ENCODE assay signal across 36 mouse cellular contexts in the genomic region with DNA sequence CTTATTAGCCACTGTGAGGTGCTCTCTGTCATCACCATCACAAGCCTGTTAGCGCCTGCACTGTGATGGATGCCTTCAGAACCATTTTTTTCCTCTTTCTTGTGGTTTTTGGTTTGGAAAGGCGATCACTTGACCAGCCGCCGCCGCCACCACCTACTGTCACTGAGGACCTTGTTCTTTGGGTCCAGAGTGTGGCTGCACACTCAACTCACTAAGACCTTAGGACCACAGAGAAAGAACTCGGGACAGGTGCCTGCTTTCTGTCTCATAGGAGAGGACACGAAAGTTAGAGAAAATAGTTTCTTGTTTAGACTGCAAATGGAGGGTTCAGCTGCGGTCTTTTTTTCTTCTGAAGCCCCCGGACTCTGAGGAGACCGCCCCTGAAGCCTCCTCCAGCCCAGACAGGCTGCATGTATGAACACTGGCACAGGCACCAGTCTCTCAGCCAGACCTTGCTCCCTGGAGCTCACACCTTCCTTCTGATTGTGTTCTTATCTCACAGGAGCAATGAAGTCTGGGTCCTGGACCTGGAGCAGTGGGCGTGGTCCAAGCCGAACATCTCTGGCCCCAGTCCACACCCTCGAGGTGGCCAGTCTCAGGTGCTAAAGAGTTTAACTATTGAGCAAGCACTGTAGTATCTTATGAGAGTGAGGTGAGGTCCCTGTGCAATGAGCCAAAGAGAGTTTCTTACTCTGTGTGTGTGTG. TPM values are rescaled to one million over a fixed set of nuclear protein-coding genes. Genes with fewer than 3 reads are reported as not detected.
DNase-seq lines count a peak whose midpoint lies in the region; ATAC-seq and TF ChIP-seq lines count a peak whose summit lies in the region.
"Had no signal": no experiment of that assay in that cellular context is flagged by ENCODE, and none has a peak within 500 bp of the region (broad histone marks: within the 10 kb centered on the region; RNA-seq: fewer than 3 reads in every experiment).

No protein-coding gene starts in this region.

- no peak for DNase-seq in heart, postnatal 10 days
- DNase-seq in stomach, postnatal 0 days (ENCODE audit: low spot score) = peak; percentile 65
- DNase-seq in gastrocnemius, postnatal 4 days (ENCODE audit: low spot score in 2 of 2) = no peak
- no peak for DNase-seq in ovary, postnatal 14 days (ENCODE audit: low spot score)
- no peak for DNase-seq in spleen, postnatal 10 days (ENCODE audit: low spot score in 2 of 2)
- DNase-seq: adrenal gland, adult 2 months; adrenal gland, postnatal 36 days; cerebellum, adult 9-10 months; cerebellum, postnatal 36 days; gastrocnemius, adult 2 months; gastrocnemius, postnatal 36 days; heart, adult 2 months; heart, postnatal 14 days; kidney, adult 11 months; kidney, postnatal 25 days; liver, postnatal 0 days; right cerebral cortex, postnatal 4 days; thymus, adult 18-20 months; thymus, postnatal 25 days had no signal

- no peaks in the 10 kb centered on the region for H3K27me3 ChIP-seq in heart, embryonic 11.5 days (ENCODE audit: control insufficient read depth, insufficient read depth, low read length)
- H3K27me3 ChIP-seq in stomach, postnatal 0 days (ENCODE audit: control insufficient read depth, insufficient read depth, low read length) = no peaks in the 10 kb centered on the region
- H3K27me3 ChIP-seq: CH12.LX; heart, embryonic 13.5 days; hindbrain, embryonic 15.5 days; kidney, embryonic 15.5 days; limb, embryonic 12.5 days; neural tube, embryonic 12.5 days; Patski had no signal

- no peak overlapping the region for H3K4me2 ChIP-seq in heart, embryonic 11.5 days
- no peak overlapping the region for H3K4me2 ChIP-seq in stomach, postnatal 0 days (replicated peaks; ENCODE audit: low read depth)
- H3K4me2 ChIP-seq: heart, embryonic 13.5 days; hindbrain, embryonic 15.5 days; kidney, embryonic 15.5 days; limb, embryonic 12.5 days; neural tube, embryonic 12.5 days had no signal

- H3K4me3 ChIP-seq in heart, embryonic 11.5 days (ENCODE audit: low read depth, low read length) = no peak overlapping the region
- H3K4me3 ChIP-seq in stomach, postnatal 0 days (ENCODE audit: low read depth, low read length) = no peak overlapping the region
- H3K4me3 ChIP-seq: gastrocnemius, adult 2 months; heart, adult 2 months; heart, embryonic 13.5 days; hindbrain, embryonic 10.5 days; hindbrain, embryonic 15.5 days; kidney, embryonic 15.5 days; limb, embryonic 12.5 days; midbrain, embryonic 10.5 days; myocyte; neural tube, embryonic 12.5 days had no signal

- no peak overlapping the region for H3K9ac ChIP-seq in heart, embryonic 11.5 days (ENCODE audit: low read depth, low read length)
- no peak overlapping the region for H3K9ac ChIP-seq in stomach, postnatal 0 days (ENCODE audit: low read length)
- H3K9ac ChIP-seq: heart, embryonic 13.5 days; hindbrain, embryonic 15.5 days; kidney, embryonic 15.5 days; limb, embryonic 12.5 days; liver, postnatal 0 days; neural tube, embryonic 12.5 days had no signal

- WGBS in heart, embryonic 11.5 days (ENCODE audit: insufficient replicate concordance) = 93% methylated on average over 13 of the region's 13 CpGs
- 89% methylated on average over 13 of the region's 13 CpGs for WGBS in stomach, postnatal 0 days

- H3K36me3 ChIP-seq in heart, embryonic 11.5 days (ENCODE audit: control insufficient read depth, insufficient read depth, low read length) = peaks cover 27% of the 10 kb centered on the region
- H3K36me3 ChIP-seq in stomach, postnatal 0 days (ENCODE audit: control insufficient read depth, insufficient read depth, low read length) = peaks cover 23% of the 10 kb centered on the region

- intact Hi-C loops in heart, postnatal 10 days (cut with DNase I) = no loop called here

- no peak for TF ChIP-seq CTCF in stomach, postnatal 0 days (IDR thresholded peaks at IDR 0.05; ENCODE audit: low read depth)

- no peaks in the 10 kb centered on the region for H3K9me3 ChIP-seq in heart, embryonic 11.5 days (replicated peaks; ENCODE audit: control insufficient read depth, low read length)
- no peaks in the 10 kb centered on the region for H3K9me3 ChIP-seq in stomach, postnatal 0 days (ENCODE audit: control insufficient read depth, low read length)
- H3K9me3 ChIP-seq: heart, embryonic 13.5 days; hindbrain, embryonic 15.5 days; kidney, embryonic 15.5 days; limb, embryonic 12.5 days; midbrain, embryonic 10.5 days; neural tube, embryonic 12.5 days had no signal

- H3K27ac ChIP-seq in heart, embryonic 11.5 days (ENCODE audit: low read depth, low read length) = no peak overlapping the region
- no peak overlapping the region for H3K27ac ChIP-seq in stomach, postnatal 0 days (replicated peaks)
- H3K27ac ChIP-seq: gastrocnemius, adult 2 months; heart, adult 2 months; heart, embryonic 13.5 days; hindbrain, embryonic 10.5 days; hindbrain, embryonic 15.5 days; kidney, embryonic 15.5 days; limb, embryonic 12.5 days; macrophage; midbrain, embryonic 10.5 days; neural tube, embryonic 12.5 days had no signal

- no peak for TF ChIP-seq EP300 in stomach, postnatal 0 days (optimal IDR thresholded peaks at IDR 0.05)

- H3K4me1 ChIP-seq in heart, embryonic 11.5 days (ENCODE audit: control insufficient read depth, insufficient read depth, low read length) = no peaks in the 10 kb centered on the region
- no peaks in the 10 kb centered on the region for H3K4me1 ChIP-seq in stomach, postnatal 0 days (replicated peaks; ENCODE audit: control insufficient read depth, insufficient read depth)
- H3K4me1 ChIP-seq: hindbrain, embryonic 10.5 days; hindbrain, embryonic 15.5 days; kidney, embryonic 15.5 days; limb, embryonic 12.5 days; midbrain, embryonic 10.5 days; neural tube, embryonic 12.5 days had no signal

- ATAC-seq in heart, embryonic 11.5 days (replicated peaks; ENCODE audit: insufficient number of reproducible peaks, low FRiP score, low TSS enrichment) = peak; percentile 40; the same call in 1 of the 2 replicates
- 0 out of 2 replicates have a peak, but pooled peaks have one; percentile 36 for ATAC-seq in erythroblast, adult 5-6 weeks (replicated peaks; ENCODE audit: low FRiP score, poor library complexity, severe bottlenecking)
- ATAC-seq in megakaryocyte progenitor cell, adult 5-6 weeks (replicated peaks; ENCODE audit: poor library complexity) = 0 out of 2 replicates have a peak, but pooled peaks have one; percentile 11
- peak; percentile 70 for ATAC-seq in stomach, postnatal 0 days (ENCODE audit: low FRiP score, low TSS enrichment)
- ATAC-seq: forebrain, embryonic 16.5 days; liver, postnatal 0 days; midbrain, embryonic 16.5 days; Patski had no signal

RNA-seq across cellular contexts. Expression of a gene that starts 16.6 kb away (rescaled TPM):
- 2.0 and 2.4 TPM in 2 replicates for polyA plus RNA-seq in heart, embryonic 11.5 days (2014; fragmentation: Nextera tagmentation; extraction: Ambion mirVana)
- 1 to 10 TPM; 1.0 to 1.2 TPM for total RNA-seq in heart, postnatal 10 days (2021)
- total RNA-seq in erythroblast, adult 5-6 weeks (2015; ENCODE audit: low replicate concordance) = not detected in 2 replicates
- 0.42 TPM in 1 of 2 replicates, not detected in the other for total RNA-seq in erythroblast, adult 5-6 weeks (2017; ENCODE audit: low replicate concordance)
- 0.73 and 1.4 TPM in 2 replicates for total RNA-seq in megakaryocyte progenitor cell, adult 5-6 weeks (2015)
- total RNA-seq in megakaryocyte progenitor cell, adult 5-6 weeks (2017) = 1.8 and 3.5 TPM in 2 replicates
- 1.8 and 2.3 TPM in 2 replicates for polyA plus RNA-seq in stomach, postnatal 0 days (2015; fragmentation: Nextera tagmentation; extraction: Ambion mirVana)
- total RNA-seq in gastrocnemius, postnatal 4 days (2021) = 1 to 10 TPM; 1.1 to 1.3 TPM
- total RNA-seq: gastrocnemius, adult 2 months; gastrocnemius, postnatal 36 days had no signal
- polyA plus RNA-seq: macrophage had no signal

RNA-seq across cellular contexts. Expression of a gene that starts 42.2 kb away (rescaled TPM):
- polyA plus RNA-seq in heart, embryonic 11.5 days (2014; fragmentation: Nextera tagmentation; extraction: Ambion mirVana) = 1.2 and 1.3 TPM in 2 replicates
- total RNA-seq in heart, postnatal 10 days (2021) = 10 to 100 TPM; 11.6 to 14.7 TPM
- not detected in 2 replicates for total RNA-seq in erythroblast, adult 5-6 weeks (2015; ENCODE audit: low replicate concordance)
- total RNA-seq in erythroblast, adult 5-6 weeks (2017; ENCODE audit: low replicate concordance) = not detected in 2 replicates
- total RNA-seq in megakaryocyte progenitor cell, adult 5-6 weeks (2015) = not detected in 2 replicates
- not detected in 2 replicates for total RNA-seq in megakaryocyte progenitor cell, adult 5-6 weeks (2017)
- polyA plus RNA-seq in stomach, postnatal 0 days (2015; fragmentation: Nextera tagmentation; extraction: Ambion mirVana) = 6.6 and 9.2 TPM in 2 replicates
- total RNA-seq in gastrocnemius, postnatal 4 days (2021) = 1 to 10 TPM; 3.0 to 4.7 TPM
- total RNA-seq: MEL had no signal
- polyA plus RNA-seq: macrophage had no signal

RNA-seq across cellular contexts. Expression of a gene that starts 49.4 kb away (rescaled TPM):
- 18.5 and 19.3 TPM in 2 replicates for polyA plus RNA-seq in heart, embryonic 11.5 days (2014; fragmentation: Nextera tagmentation; extraction: Ambion mirVana)
- total RNA-seq in heart, postnatal 10 days (2021) = 10 to 100 TPM; 14.7 to 15.6 TPM
- total RNA-seq in erythroblast, adult 5-6 weeks (2015; ENCODE audit: low replicate concordance) = 43.2 and 49.3 TPM in 2 replicates
- total RNA-seq in erythroblast, adult 5-6 weeks (2017; ENCODE audit: low replicate concordance) = 54.4 and 64.7 TPM in 2 replicates
- total RNA-seq in megakaryocyte progenitor cell, adult 5-6 weeks (2015) = 15.4 and 16.4 TPM in 2 replicates
- 10.5 and 11.4 TPM in 2 replicates for total RNA-seq in megakaryocyte progenitor cell, adult 5-6 weeks (2017)
- polyA plus RNA-seq in stomach, postnatal 0 days (2015; fragmentation: Nextera tagmentation; extraction: Ambion mirVana) = 9.8 and 11.5 TPM in 2 replicates
- total RNA-seq in gastrocnemius, postnatal 4 days (2021) = 10 to 100 TPM; 15.5 to 16.3 TPM

RNA-seq across cellular contexts. Expression of a gene that starts 57.6 kb away (rescaled TPM):
- polyA plus RNA-seq in heart, embryonic 11.5 days (2014; fragmentation: Nextera tagmentation; extraction: Ambion mirVana) = 23.6 and 25.7 TPM in 2 replicates
- total RNA-seq in heart, postnatal 10 days (2021) = 100 to 1,000 TPM in 1 of 2 experiments, 10 to 100 TPM in 1; 92.4 to 108 TPM
- total RNA-seq in erythroblast, adult 5-6 weeks (2015; ENCODE audit: low replicate concordance) = 12.1 and 19.0 TPM in 2 replicates
- total RNA-seq in erythroblast, adult 5-6 weeks (2017; ENCODE audit: low replicate concordance) = 11.8 and 17.4 TPM in 2 replicates
- total RNA-seq in megakaryocyte progenitor cell, adult 5-6 weeks (2015) = 33.2 and 43.0 TPM in 2 replicates
- total RNA-seq in megakaryocyte progenitor cell, adult 5-6 weeks (2017) = 38.8 and 52.7 TPM in 2 replicates
- 28.6 and 29.6 TPM in 2 replicates for polyA plus RNA-seq in stomach, postnatal 0 days (2015; fragmentation: Nextera tagmentation; extraction: Ambion mirVana)
- total RNA-seq in gastrocnemius, postnatal 4 days (2021) = 100 to 1,000 TPM; 164 to 177 TPM

Comparison
In these comparisons a context has a peak if more than half of its experiments do, and no peak if none do; other contexts are left out.
1. ATAC-seq: peak in every context shown above with its lines; median percentile 70 in stomach, postnatal 0 days; 40 in heart, embryonic 11.5 days; 36 in erythroblast, adult 5-6 weeks; 11 in megakaryocyte progenitor cell, adult 5-6 weeks.